In genomic region chr6:111601892-111602654, GRCm38 (mm10) we compare ENCODE assay signal across 16 mouse cellular contexts.
A peak's percentile ranks its signal among the peaks of the same experiment; 100 is the strongest.
DNase-seq lines count a peak whose midpoint lies in the region; ATAC-seq lines count a peak whose summit lies in the region.
"Had no signal": no experiment of that assay in that cellular context is flagged by ENCODE, and none has a peak within 500 bp of the region (broad histone marks: within the 10 kb centered on the region; RNA-seq: fewer than 3 reads in every experiment).

No protein-coding gene starts in this region.

- 91% methylated on average over 4 of the region's 4 CpGs for WGBS in intestine, embryonic 16.5 days

- H3K9me3 ChIP-seq in intestine, embryonic 16.5 days (ENCODE audit: control insufficient read depth, low read length) = no peaks in the 10 kb centered on the region
- H3K9me3 ChIP-seq: forebrain, embryonic 15.5 days; heart, embryonic 13.5 days; hindbrain, embryonic 10.5 days had no signal

- DNase-seq in lung, postnatal 10 days = peak; percentile 11
- DNase-seq in lung, postnatal 36 days = no peak
- peak; percentile 62 for DNase-seq in layer of hippocampus, adult 9-10 months (ENCODE audit: low spot score)
- DNase-seq in left cerebral cortex, postnatal 4 days = peak; percentile 12
- DNase-seq in urinary bladder, adult 2 months (ENCODE audit: low spot score) = no peak
- DNase-seq: cerebellum, adult 18-20 months; embryo, embryonic 11 days; kidney, postnatal 25 days; lung, embryonic 14.5 days had no signal

- no peaks in the 10 kb centered on the region for H3K36me3 ChIP-seq in intestine, embryonic 16.5 days (ENCODE audit: control insufficient read depth, insufficient read depth, low read length)
- H3K36me3 ChIP-seq: forebrain, embryonic 15.5 days; heart, embryonic 13.5 days; hindbrain, embryonic 10.5 days had no signal

- no peak overlapping the region for H3K4me2 ChIP-seq in intestine, embryonic 16.5 days (ENCODE audit: low read depth, low read length)
- H3K4me2 ChIP-seq: forebrain, embryonic 15.5 days; heart, embryonic 13.5 days; lung, embryonic 14.5 days; midbrain, embryonic 11.5 days had no signal

- no peaks in the 10 kb centered on the region for H3K4me1 ChIP-seq in intestine, embryonic 16.5 days (ENCODE audit: control insufficient read depth, insufficient read depth, low read length)
- H3K4me1 ChIP-seq: forebrain, embryonic 15.5 days; heart, embryonic 13.5 days; hindbrain, embryonic 10.5 days had no signal

- no peak overlapping the region for H3K4me3 ChIP-seq in intestine, embryonic 16.5 days (ENCODE audit: low read length)
- H3K4me3 ChIP-seq: forebrain, embryonic 15.5 days; heart, embryonic 13.5 days; hindbrain, embryonic 10.5 days had no signal

- intact Hi-C loops in left cerebral cortex, postnatal 4 days (cut with DNase I) = no loop called here

- ATAC-seq in megakaryocyte-erythroid progenitor cell, adult 5-6 weeks (replicated peaks; ENCODE audit: low FRiP score, low TSS enrichment, poor library complexity, severe bottlenecking) = no peak
- ATAC-seq in intestine, embryonic 16.5 days = no peak
- ATAC-seq: CD4-positive, CD25-positive, alpha-beta regulatory T cell, adult 4 months; forebrain, embryonic 15.5 days had no signal

- no peak overlapping the region for H3K9ac ChIP-seq in intestine, embryonic 16.5 days (ENCODE audit: low read depth, low read length)
- H3K9ac ChIP-seq: forebrain, embryonic 15.5 days; heart, embryonic 13.5 days; lung, embryonic 14.5 days had no signal

- no peak overlapping the region for H3K27ac ChIP-seq in intestine, embryonic 16.5 days (ENCODE audit: low read length)
- H3K27ac ChIP-seq: forebrain, embryonic 15.5 days; heart, embryonic 13.5 days; hindbrain, embryonic 10.5 days had no signal

- H3K27me3 ChIP-seq in intestine, embryonic 16.5 days (replicated peaks; ENCODE audit: control insufficient read depth, insufficient read depth, low read length) = no peaks in the 10 kb centered on the region
- H3K27me3 ChIP-seq: forebrain, embryonic 15.5 days; heart, embryonic 13.5 days had no signal

Comparison
In these comparisons a context has a peak if more than half of its experiments do, and no peak if none do; other contexts are left out.
1. DNase-seq: peak in lung, postnatal 10 days (single experiment), layer of hippocampus, adult 9-10 months (single experiment) and left cerebral cortex, postnatal 4 days (single experiment); none in lung, postnatal 36 days (single experiment) and urinary bladder, adult 2 months (single experiment).